Mouse (Mus musculus) olfactory bulb, adult 2 months (tissue): ENCODE data around the gene Prkag2.

Experiments used
- CTCF ChIP-seq: fragments of 200-500 bp; IDR thresholded peaks from 2 replicates; pipeline ENCODE4 v1.5.1; 2012; ENCODE audit warnings: low read depth, mild to moderate bottlenecking, low read length, moderate library complexity; ENCODE audit not compliant: insufficient read depth
- POLR2A ChIP-seq: fragments of 200-500 bp; IDR thresholded peaks from 2 replicates; pipeline ENCODE4 v1.6.1; 2012; ENCODE audit warnings: mild to moderate bottlenecking, low read depth, low read length, moderate library complexity; ENCODE audit not compliant: insufficient read depth

GRCm38 (mm10) chr5:25011019-25011485, 89.4 kb downstream of the Prkag2 start:
- TF ChIP-seq CTCF (peak; percentile 63; the same call in 1 of the 2 replicates), POLR2A (no peak)
